Mouse (Mus musculus): Measurements from ENCODE around the gene Arhgef3.

DNA sequence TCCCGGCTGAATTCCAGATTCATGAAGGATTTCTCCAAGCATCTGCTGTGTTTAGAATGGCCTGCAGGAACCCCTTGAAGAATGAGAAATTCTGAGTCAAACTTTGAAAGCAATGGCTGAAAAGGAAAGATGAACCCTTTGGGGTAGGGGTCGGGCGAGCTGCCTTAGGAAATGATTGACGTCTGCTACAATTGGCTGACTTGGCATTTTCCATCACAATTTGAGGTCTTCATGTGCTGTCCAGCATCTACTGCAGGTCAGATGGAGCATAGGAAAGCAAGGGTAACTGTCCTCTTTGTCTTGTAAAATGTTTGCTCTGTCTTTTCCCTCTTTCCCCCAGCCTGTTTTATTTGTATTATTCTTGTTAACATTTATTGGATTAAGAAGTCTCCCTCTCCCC lies 246.8 kb downstream of the Arhgef3 start:
- no peak for TF ChIP-seq CTCF (conservative IDR thresholded peaks at IDR 0.05; ENCODE audit: insufficient read depth, insufficient read length, low read depth, low read length)
- TF ChIP-seq POLR2A (IDR thresholded peaks at IDR 0.05; ENCODE audit: low read depth, low read length): no peak
